Mouse (Mus musculus) liver (tissue): ENCODE data around the gene Ulbp1.
"Not testable (repeated sequence)": the region's sequence is repeated elsewhere in the genome, so short reads cannot be mapped to it uniquely, and the experiment has no call there.

ENCODE experiments used
- DNase-seq: peaks from one replicate; pipeline ENCODE4 v3.0.0-alpha.2; 2020; ENCODE audit warnings: mixed read lengths

Gene Ulbp1

GRCm38 (mm10) chr10:7473197-7473889, at the start of gene Ulbp1:
Gene Ulbp1 (minus strand): TSS chr10:7473638.
- DNase-seq = peak; percentile 61

GRCm38 (mm10) chr10:7498180-7498579, 24.7 kb upstream of the Ulbp1 start:
- DNase-seq = not testable (repeated sequence)

- DNase-seq = not testable (repeated sequence)
These were observed 18.9 kb upstream of the Ulbp1 start for GRCm38 (mm10) chr10:7492384-7492783.

DNA sequence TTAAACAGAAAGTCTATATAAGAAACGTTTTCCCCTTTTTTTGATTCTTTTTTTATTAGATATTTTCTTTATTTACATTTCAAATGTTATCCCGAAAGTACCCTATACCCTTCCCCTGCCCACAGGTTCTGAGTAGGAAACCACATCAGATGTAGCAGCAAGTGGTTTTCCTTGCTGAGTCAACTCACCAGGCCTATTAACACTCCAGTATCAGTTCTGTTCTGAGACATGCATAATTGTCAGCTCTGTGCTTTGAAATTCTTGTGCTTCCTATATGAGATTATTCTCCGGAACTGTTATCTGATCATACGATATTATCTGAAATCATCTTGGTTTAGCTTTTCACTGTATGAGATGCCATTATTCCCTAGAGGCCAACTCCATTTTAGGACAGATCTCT, 10.2 kb upstream of the Ulbp1 start:
- no peak for DNase-seq

DNA sequence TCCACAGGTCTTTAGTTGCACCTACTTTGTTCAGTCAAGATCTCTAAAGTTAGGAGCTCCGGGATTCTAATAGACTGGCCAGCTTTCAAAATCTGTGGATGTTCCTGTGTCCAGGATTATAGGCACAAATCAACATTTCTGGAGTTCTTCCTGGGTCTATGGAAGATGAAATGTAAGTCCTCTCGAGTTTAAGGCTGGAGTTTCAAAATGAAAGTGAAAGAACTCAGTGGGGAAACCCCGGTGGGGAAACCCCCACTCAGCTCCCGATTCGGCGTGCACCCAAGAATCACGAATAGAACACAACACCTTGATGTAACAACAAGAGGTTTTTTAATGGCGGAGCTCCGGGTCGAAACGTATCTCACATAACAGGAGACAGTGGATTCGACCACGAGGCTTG, 787 bp upstream of the Ulbp1 start:
- not testable (repeated sequence) for DNase-seq

DNA sequence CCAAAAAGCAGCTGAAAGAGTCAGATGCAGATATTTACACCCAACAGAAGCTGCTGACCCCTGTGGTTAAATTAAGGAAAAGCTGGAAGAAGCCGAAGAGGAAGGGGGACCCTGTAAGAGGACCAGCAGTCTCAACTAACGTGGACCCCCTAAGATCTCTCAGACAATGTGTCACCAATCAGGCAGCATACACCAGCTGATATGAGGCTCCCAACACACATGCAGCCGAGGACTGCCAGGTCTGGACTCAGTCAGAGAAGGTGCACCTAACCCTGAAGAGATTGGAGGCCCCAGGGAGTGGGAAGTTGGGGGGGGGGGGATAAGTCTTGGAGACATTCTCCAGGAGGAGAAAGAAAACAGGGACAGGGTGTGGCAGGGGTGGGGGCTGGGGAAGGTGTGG, 1.8 kb downstream of the Ulbp1 start:
- no peak for DNase-seq

- DNase-seq = no peak
These were observed 3.0 kb downstream of the Ulbp1 start for GRCm38 (mm10) chr10:7470457-7470856.

DNA sequence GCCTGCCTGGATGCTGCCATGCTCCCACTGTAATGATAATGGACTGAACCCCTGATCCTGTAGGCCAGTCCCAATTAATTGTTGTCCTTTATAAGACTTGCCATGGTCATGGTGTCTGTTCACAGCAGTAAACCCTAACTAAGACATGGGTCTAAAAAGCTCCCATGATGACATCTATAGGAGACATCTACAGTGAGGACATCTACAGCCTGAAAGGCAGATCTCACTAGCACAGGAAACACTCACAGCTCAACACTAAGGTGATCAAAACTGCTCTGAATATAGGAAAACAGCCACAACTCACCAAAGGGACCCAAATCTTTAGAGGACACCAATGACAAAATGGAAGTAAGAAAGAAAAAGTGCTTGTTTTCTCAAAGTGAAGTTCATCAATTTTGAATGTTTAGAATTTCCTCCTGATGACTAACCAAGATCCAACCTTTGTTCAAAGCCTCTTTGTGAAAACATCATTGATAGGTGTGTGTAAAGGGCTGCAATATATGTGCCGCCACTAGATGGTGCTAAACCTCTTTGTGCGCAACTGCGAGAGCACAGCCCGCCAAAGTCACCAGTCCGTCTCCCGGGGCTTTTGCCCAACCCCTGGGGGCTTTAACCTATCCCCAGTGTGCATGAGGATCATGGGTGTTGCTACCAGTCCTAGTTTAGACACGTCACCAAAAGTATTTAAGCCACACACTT, 3.6 kb downstream of the Ulbp1 start:
- DNase-seq = not testable (repeated sequence)

- no peak for DNase-seq
These were observed 11.4 kb downstream of the Ulbp1 start for GRCm38 (mm10) chr10:7462006-7462405.

- no peak for DNase-seq
These were observed 34.5 kb downstream of the Ulbp1 start for GRCm38 (mm10) chr10:7438928-7439327.

DNA sequence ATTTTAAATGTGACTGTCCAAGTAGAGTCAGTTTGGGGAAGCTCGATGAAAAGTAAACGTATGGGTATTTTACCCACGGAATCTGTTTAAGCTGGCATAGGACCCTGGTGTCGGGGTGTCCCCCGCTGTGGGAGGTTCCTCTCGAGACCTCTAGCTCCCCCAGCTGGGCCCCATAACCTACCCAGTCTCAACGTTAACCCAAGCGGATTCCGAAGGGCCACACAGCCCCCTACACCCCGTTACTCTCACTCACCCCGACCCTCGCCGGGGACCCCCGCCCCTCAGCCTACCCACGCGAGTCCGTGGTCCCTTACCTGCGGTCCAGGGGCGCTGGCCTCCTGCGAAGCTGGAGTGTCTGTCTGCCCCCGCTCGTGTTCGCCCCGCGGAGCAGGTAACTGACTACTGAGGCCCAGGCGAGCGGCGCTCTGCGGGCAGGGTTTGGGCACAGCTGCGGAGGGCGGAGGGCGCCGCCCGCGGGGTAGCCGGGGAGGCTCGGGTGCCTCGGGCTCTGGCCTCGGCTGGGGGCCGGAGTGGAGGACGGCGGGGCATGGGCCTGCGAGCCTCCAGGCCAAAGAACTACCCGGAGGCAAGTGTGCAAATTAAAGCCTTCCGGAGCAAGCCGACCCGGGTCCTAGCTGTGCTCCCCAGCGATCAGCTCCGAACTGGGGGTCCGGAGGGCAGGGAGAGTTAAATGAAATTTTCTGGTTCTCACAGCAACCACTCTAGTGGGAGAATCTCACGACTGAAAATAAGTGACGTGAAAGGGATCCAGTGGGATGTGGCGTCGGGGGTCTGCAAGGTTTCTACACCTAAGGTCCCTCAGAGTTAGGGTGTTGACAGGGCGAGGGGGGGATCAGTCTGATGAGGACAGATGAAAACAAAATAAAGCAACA, 80.0 kb downstream of the Ulbp1 start:
- DNase-seq = no peak

GRCm38 (mm10) chr10:7391935-7392930, 81.2 kb downstream of the Ulbp1 start:
- no peak for DNase-seq

DNA sequence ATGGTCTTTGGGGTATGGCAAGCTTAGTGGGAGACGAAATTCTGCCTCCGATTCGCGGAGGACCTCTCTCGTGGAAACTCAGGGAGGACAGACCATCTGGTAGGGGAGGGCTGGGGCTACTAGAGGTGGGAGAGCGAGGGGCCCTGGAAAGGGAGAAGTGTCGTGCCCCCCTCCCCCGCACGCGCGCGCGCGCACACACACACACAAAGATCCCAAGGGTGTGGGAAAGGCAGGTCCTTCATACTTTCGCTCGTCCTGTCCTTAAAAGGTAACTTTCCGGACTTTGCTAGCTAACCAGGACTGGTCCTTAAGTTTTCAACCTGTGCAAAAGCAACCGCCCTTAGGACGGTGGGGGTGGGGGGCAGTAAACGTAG, 81.9 kb downstream of the Ulbp1 start:
- no peak for DNase-seq

DNA sequence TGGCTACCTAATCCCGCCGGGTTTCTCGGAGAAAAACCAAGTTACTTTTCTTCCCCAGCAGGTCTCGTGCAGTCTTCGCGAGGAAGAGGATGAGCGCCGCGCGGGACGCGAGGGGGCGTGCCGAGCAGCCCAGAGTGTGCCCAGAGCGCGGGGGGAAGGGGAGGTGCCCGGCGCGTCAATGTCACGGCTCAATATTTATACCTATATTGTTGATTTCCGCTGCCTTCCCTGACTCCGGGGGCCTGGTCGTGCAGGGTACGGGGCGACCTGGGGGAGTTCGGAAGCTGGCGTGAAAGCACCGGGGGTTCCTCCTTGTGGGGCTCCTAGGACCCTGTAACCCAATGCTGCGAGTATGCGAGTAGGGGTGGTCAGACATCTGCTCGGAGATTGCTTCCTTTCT, 82.3 kb downstream of the Ulbp1 start:
- no peak for DNase-seq
